Mouse (Mus musculus) right cerebral cortex, postnatal 4 days (tissue): ENCODE measurements around the gene Gsx1.

Experiments
- DNase-seq: peaks from one replicate; pipeline ENCODE4 v3.0.0-alpha.2; 2022

The Gsx1 gene

DNA sequence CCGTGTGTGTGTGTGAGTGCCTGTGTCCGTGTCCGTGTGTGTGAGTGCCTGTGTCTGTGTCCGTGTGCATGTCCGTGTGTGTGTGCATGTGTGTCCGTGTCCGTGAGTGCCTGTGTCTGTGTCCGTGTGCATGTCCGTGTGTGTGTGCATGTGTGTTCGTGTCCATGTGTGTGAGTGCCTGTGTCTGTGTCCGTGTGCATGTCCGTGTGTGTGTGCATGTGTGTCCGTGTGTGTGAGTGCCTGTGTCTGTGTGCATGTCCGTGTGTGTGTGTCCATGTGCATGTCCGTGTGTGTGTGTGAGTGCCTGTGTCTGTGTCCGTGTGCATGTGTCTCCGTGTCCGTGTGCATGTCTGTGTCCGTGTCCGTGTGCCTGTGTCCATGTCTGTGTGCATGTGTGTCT is 19.4 kb downstream of the Gsx1 start:
- no peak for DNase-seq

DNA sequence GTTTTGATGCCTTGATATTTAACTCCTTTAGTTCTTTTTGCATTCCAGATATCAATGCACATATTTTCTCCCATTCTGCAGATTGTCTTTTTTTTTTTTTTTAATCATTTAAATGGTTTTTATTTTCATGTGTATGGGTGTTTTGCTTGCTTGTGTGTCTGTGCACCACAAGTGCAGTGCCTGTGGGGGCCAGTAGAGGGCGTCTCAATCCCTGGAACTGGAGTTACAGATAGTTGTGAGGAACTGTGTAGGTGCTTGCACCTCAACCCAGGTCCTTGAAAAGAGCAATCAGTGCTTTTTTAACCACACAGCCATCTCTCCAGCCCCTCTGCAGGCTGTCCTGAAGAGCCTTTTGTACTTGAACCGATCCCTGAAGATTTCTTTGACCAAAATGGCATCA is 20.0 kb downstream of the Gsx1 start:
- no peak for DNase-seq

DNA sequence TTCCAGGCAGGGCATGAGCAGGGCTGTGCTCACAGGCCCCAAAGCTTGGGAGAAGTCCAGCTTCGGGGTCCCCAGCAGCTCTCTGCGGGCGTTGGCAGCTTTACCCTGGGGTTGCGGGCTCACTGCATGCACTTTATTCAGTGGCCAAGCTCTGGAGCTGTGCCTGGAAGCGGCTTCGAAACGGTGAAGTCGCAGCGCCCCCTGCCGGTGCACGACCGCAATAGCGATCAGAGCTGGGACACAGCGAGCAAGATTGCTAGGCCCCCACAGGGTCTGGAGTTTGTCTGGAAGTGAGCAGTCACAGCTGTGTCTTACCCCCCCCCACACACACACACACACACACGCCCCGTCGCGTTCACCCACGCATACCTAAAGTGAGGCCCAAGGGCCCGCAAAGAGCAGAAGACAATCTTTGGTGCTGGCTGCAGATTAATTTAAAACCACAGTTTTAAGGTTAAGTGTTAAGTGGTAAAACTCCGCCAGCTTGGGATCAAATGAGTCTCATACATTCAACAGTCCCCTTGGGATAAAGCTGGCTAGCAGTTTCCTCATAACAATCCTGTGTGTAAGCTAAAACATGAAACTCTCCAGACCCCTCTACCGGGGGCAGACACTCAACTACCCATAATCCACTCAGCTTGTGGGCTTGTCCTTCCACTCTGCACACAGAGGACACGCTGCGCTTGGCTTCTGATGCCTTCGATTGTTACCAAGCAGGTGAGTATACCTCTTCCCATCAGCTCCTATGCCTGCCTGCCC is 39.0 kb downstream of the Gsx1 start:
- peak; percentile 88 for DNase-seq

- DNase-seq: no peak
These were observed 47.2 kb downstream of the Gsx1 start for GRCm38 (mm10) chr5:147235406-147236309.
